Mouse (Mus musculus) limb, embryonic 10.5 days (tissue): ENCODE results near the gene Syt1. TPM values are rescaled to one million over a fixed set of nuclear protein-coding genes. Genes with fewer than 3 reads are reported as not detected.

Experiments
- DNase-seq: peaks from one replicate; pipeline ENCODE4 v3.0.0-alpha.2; 2017; ENCODE audit warnings: low spot score
- H3K27ac ChIP-seq: fragments of 300-500 bp; sonication (generic); 2 replicates; pipeline ENCODE4 v1.5.1; 2016; ENCODE audit warnings: mild to moderate bottlenecking
- H3K27me3 ChIP-seq: fragments of 300-500 bp; sonication (generic); 2 replicates; pipeline ENCODE4 v1.6.1; 2016; ENCODE audit warnings: low read depth, mild to moderate bottlenecking; ENCODE audit not compliant: poor library complexity, severe bottlenecking
- H3K36me3 ChIP-seq: fragments of 300-500 bp; sonication (generic); 2 replicates; pipeline ENCODE4 v1.6.1; 2016; ENCODE audit warnings: mild to moderate bottlenecking, moderate library complexity
- H3K4me1 ChIP-seq: fragments of 300-500 bp; sonication (generic); 2 replicates; pipeline ENCODE4 v1.6.1; 2016
- H3K4me3 ChIP-seq: fragments of 300-500 bp; sonication (generic); 2 replicates; pipeline ENCODE4 v1.5.1; 2016; ENCODE audit warnings: mild to moderate bottlenecking, moderate library complexity
- H3K9me3 ChIP-seq: fragments of 300-500 bp; sonication (generic); replicated peaks from 2 replicates; pipeline ENCODE4 v1.6.1; 2016; ENCODE audit warnings: mild to moderate bottlenecking
- WGBS: fragments of 180-500 bp; shearing (Covaris S2); methylation state at CpG from one replicate; pipeline ENCODE4 v1.1.7; 2016; 5-methylcytosine and 5-hydroxymethylcytosine counted together
- polyA plus RNA-seq: library from polyadenylated mRNA; unstranded; fragments of >200 nt; fragmentation: Nextera tagmentation; extraction: Ambion mirVana; gene quantifications from 2 replicates; pipeline ENCODE4 v1.2.1, GENCODE M21; 2016

Syt1 gene
- polyA plus RNA-seq, 1 experiment from 2014 or later: 0.13 TPM

DNA sequence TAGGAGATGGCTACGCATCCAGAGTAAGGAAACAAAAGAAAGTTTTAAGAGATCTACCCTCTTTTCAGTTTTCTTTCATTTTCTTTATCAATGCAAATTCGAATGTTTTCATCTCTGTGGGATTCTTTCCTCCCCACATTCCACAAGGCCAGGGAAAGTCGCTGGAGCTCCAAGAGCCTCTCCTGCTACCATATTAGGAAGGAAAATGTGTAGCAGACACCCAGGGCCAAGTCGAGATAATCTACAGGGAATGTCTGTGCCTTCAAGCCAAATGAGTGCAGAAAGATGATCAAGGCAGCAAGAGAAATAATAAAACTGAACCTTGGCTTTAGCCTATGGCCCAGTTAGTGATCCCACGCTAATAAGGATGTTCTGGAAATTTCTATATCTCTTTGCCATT lies 474.9 kb downstream of the Syt1 start:
- 60% methylated on average over 5 of the region's 5 CpGs for WGBS
- H3K27ac ChIP-seq: no peak overlapping the region

DNA sequence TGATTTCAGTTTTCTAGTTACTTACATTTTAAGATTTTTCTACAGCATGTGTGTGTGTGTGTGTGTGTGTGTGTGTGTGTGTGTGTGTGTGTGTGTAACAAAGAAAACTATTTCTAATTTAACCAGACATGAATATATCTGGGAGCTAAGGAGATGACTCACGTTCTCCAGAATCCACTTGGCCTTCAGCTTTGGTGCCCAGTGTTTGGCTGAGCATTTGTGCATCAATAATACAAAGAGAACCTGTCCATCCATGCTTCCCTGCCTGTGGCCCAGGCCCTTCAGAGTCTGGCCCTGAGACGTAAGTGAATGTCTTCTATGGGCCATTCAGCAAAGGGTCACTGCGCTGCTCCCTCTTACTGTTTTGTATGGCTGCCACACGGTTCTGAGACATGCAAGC lies 476.7 kb downstream of the Syt1 start:
- H3K27ac ChIP-seq: no peak overlapping the region
- no peak for DNase-seq
- H3K27me3 ChIP-seq: no peaks in the 10 kb centered on the region
- H3K4me3 ChIP-seq: no peak overlapping the region
- H3K36me3 ChIP-seq: no peaks in the 10 kb centered on the region
- no peaks in the 10 kb centered on the region for H3K9me3 ChIP-seq
- WGBS: 92% methylated on average over 4 of the region's 4 CpGs
- no peaks in the 10 kb centered on the region for H3K4me1 ChIP-seq

More for the DNA sequence above, 474.9 kb downstream of the Syt1 start:
- Histone ChIP-seq H3K36me3 (no peaks in the 10 kb centered on the region), H3K4me1 (no peaks in the 10 kb centered on the region), H3K4me3 (no peak overlapping the region), H3K27me3 (no peaks in the 10 kb centered on the region), H3K9me3 (no peaks in the 10 kb centered on the region)
- no peak for DNase-seq

DNA sequence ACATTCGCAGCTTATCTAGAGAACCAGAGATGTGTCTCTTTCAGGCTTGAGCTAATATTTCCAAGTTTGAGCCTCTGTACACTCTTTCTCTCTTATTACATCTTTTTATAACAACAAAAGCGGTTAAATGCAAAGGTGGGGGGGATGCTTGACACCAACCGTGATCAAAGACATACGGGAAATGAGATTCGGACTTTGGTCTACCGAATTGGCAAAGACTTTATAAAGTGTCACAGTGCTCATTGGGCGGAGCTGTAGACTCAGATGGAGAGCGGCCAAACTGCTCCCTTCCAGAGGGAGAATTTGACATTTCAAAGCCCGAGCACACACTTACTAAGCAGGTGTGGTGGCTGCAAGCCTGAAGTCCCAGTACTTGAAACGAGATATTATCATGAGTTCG lies 477.9 kb downstream of the Syt1 start:
- Histone ChIP-seq H3K4me1 (no peaks in the 10 kb centered on the region), H3K9me3 (no peaks in the 10 kb centered on the region), H3K27me3 (no peaks in the 10 kb centered on the region), H3K36me3 (no peaks in the 10 kb centered on the region), H3K27ac (no peak overlapping the region), H3K4me3 (no peak overlapping the region)
- 93% methylated on average over 11 of the region's 11 CpGs for WGBS
- DNase-seq: no peak

DNA sequence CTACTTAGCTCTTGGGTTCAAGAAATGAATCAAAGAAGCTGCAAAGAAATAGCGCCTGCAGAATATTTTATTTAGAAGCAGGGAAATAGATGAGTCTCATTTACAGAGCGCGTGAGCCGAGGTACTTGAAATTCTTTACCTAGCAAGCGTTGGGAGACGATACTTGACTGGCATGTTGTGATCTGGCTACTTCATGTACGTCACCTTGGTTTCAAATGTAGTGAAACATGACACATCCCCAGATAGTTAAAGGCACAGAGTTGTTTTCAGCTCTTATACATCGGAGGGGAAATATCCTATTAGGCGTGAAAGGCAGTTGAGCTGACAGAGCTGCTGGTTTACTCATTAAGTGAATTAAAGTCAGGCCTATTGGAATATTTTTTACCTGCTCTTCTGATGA lies 478.5 kb downstream of the Syt1 start:
- 84% methylated on average over 9 of the region's 9 CpGs for WGBS

DNA sequence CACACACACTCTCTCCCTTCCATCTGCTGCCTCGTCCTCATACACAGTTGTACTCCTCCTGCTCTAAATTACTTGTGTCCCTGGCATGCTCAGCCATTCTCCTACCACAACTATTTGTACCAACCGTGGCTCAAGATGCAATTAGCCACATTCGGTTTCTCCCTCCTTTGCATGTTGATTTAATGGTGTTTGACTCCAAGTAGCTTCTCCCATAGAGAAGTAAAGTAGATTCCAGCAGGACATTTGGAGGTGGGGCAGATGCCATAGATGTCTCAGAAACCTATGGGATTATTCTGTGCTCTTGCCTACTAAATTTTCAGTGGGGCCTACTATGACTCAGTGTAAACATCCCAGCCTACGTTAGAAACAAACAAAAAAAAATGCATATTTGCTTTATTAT lies 479.1 kb downstream of the Syt1 start:
- Histone ChIP-seq H3K4me1 (no peaks in the 10 kb centered on the region), H3K27me3 (no peaks in the 10 kb centered on the region), H3K36me3 (no peaks in the 10 kb centered on the region), H3K9me3 (no peaks in the 10 kb centered on the region), H3K4me3 (no peak overlapping the region), H3K27ac (no peak overlapping the region)
- DNase-seq: no peak
- 70% methylated on average over 4 of the region's 4 CpGs for WGBS

More for the DNA sequence above, 478.5 kb downstream of the Syt1 start:
- H3K36me3 ChIP-seq: no peaks in the 10 kb centered on the region
- H3K4me3 ChIP-seq: no peak overlapping the region
- H3K4me1 ChIP-seq: no peaks in the 10 kb centered on the region
- H3K27me3 ChIP-seq: no peaks in the 10 kb centered on the region
- H3K27ac ChIP-seq: no peak overlapping the region
- no peak for DNase-seq
- no peaks in the 10 kb centered on the region for H3K9me3 ChIP-seq

DNA sequence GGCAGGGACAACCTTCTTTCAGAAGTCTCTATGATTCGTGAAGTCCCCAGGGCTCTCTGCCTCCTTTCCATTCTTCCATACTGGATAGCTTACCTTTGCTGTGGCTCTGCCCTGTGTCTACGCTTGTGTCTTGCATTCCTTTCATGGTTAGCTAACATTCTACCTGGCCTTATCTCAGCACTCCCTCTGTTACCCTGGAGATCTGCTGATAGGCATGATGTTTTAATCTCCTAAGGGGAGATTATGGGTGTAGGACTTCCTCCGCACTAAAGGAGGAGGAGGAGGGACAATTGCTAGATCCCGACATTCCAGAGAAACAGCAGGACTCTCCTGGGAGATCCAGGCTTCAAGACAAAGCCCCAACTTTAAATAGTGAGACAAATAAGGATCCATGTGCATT lies 479.7 kb downstream of the Syt1 start:
- H3K4me3 ChIP-seq: no peak overlapping the region
- no peak overlapping the region for H3K27ac ChIP-seq
- H3K27me3 ChIP-seq: no peaks in the 10 kb centered on the region
- DNase-seq: no peak
- 67% methylated on average over 4 of the region's 4 CpGs for WGBS
- no peaks in the 10 kb centered on the region for H3K36me3 ChIP-seq
- H3K4me1 ChIP-seq: no peaks in the 10 kb centered on the region
- no peaks in the 10 kb centered on the region for H3K9me3 ChIP-seq

DNA sequence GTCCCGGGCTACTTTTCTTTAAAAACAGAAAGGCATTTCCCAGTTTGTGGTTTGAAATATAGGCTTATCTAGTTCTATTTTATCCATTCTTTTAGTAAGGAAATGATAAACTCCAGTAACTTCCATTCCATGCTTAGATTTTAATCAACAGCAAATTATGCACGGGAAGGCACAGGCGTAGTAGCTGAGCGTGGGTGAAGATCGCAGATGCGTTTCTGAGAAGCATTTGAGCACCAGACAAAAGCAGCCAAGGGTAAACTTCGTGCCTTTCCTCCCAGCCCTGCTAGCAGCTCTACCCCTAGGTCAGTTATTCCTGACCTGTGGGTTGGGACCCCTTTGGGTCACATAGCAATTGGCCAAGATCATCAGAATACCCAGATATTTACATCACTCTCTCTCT lies 482.4 kb downstream of the Syt1 start:
- no peak for DNase-seq
- Histone ChIP-seq H3K9me3 (no peaks in the 10 kb centered on the region), H3K27ac (no peak overlapping the region), H3K4me1 (no peaks in the 10 kb centered on the region), H3K36me3 (no peaks in the 10 kb centered on the region), H3K4me3 (no peak overlapping the region), H3K27me3 (no peaks in the 10 kb centered on the region)
- WGBS: 90% methylated on average over 7 of the region's 7 CpGs

DNA sequence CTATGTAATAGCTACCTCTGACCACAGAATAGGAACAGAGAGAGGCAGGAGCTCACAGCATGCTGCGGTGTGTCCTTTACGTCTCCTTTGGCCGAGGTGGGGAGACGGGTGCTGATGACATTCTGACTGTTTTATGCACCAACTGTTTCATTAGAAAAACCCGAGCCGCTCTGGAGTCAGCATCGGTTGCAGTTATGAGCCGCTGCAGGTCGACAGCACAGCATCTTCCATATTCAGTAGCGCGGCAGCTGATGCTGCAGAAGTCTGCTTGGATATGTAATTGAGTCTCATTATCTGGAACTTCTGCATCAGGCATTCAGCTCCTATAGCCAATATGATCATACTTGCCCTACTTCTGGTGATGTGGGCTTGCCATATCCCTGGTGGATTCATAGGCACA lies 485.3 kb downstream of the Syt1 start:
- H3K9me3 ChIP-seq: no peaks in the 10 kb centered on the region
- no peaks in the 10 kb centered on the region for H3K4me1 ChIP-seq
- no peaks in the 10 kb centered on the region for H3K36me3 ChIP-seq
- no peak for DNase-seq
- H3K27me3 ChIP-seq: no peaks in the 10 kb centered on the region
- no peak overlapping the region for H3K4me3 ChIP-seq
- H3K27ac ChIP-seq: no peak overlapping the region
- 96% methylated on average over 11 of the region's 11 CpGs for WGBS

DNA sequence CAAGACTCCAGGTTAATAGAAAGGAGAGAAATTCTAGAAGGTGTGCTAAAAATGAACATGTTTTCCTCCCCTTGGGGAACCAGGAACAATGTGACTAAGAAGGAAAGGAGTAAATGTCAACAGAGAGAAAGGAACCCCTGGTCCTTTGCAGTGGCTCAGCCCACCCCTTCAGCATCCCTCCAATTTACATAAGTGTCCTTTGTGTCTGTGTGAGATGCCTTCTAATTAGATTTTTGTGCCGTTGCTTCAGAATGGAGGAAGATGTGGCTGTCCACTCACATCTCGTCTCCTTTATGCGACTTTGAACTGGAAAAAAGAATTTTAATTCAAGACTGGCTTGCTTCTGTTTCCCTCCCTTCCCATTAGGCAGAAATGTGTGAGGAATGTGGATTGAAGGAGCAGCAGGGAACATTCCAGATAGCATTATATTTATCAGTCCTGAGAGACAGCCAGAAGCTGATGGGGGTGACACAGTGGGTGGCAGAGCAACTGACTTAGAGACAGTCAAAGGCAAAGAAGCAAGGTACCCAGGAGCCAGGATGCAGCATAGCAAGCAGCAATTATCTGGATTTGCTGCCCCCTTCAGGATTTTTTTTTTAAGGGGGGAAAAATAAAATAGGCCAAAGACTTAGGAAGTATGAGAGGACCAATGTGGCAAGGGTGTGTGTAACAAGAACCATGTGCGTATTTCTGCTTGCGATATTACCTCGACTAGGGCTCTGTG lies 486.3 kb downstream of the Syt1 start:
- Histone ChIP-seq H3K4me3 (no peak overlapping the region), H3K27ac (no peak overlapping the region), H3K4me1 (no peaks in the 10 kb centered on the region), H3K36me3 (no peaks in the 10 kb centered on the region), H3K27me3 (no peaks in the 10 kb centered on the region), H3K9me3 (no peaks in the 10 kb centered on the region)
- no peak for DNase-seq
- 69% methylated on average over 6 of the region's 6 CpGs for WGBS

DNA sequence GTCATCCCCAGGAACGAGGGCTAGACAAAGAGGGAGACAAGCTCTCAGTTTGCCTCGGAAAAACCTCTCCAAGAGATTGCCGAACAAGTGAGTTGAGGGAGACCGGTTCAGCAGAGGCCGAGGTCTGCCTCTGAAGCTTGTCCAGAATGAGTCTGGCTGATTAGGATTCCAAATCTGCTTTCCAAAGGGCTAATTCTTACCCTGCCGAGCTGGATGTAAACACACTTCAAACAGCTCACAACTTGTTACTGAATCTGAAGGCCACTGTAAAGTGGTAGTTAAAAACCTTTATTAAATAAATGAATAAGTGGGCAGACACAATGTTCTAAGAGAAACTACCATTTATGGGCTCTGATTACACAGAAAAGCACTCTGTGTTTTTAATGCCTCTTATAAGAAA lies 491.6 kb downstream of the Syt1 start:
- Histone ChIP-seq H3K27me3 (no peaks in the 10 kb centered on the region), H3K4me1 (peaks cover 6% of the 10 kb centered on the region; the same call in 1 of the 2 replicates), H3K9me3 (no peaks in the 10 kb centered on the region), H3K4me3 (no peak overlapping the region), H3K36me3 (no peaks in the 10 kb centered on the region), H3K27ac (no peak overlapping the region)
- DNase-seq: no peak
- WGBS: 53% methylated on average over 6 of the region's 6 CpGs

DNA sequence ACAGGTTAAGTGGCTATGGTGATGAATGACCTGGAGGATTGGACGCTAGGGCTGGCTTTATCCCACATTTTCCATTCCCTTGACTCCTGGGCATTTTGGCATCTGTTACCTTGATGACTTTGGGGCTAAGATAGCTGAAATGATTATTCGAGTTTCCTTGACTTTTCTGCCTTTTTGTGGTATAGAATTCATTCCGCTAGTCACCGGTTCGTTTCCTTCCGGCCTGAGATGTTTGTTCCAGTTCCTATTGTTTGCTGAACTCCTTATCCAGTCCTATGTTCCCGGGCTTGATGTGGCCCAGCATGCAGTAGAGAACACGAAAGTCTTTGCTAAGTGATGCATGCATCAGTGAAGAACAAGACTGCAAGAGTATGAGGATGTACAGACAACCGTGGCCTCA lies 493.7 kb downstream of the Syt1 start:
- Histone ChIP-seq H3K4me3 (no peak overlapping the region), H3K9me3 (no peaks in the 10 kb centered on the region), H3K4me1 (peaks cover 6% of the 10 kb centered on the region; the same call in 1 of the 2 replicates), H3K27ac (no peak overlapping the region), H3K27me3 (no peaks in the 10 kb centered on the region), H3K36me3 (no peaks in the 10 kb centered on the region)
- DNase-seq: no peak
- WGBS: 92% methylated on average over 9 of the region's 9 CpGs

DNA sequence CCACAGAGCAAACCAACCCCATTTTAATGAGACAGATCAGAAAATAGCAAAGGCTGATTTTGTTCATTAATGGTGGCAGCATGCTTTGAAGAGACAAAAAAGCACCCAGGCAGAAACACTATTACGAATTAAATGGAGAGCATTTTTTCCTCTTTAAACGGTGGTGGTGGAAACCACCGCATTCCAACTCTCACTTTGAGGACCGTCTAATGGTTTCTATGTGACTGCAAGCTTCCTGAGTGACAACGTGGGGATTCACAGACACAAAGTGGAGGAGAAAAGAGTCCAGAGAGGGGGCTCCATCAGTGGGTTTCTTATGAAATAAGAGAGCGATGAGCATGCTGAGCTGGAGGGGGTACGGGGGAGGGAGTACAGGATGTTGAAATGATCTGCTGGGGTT lies 496.1 kb downstream of the Syt1 start:
- DNase-seq: no peak
- 80% methylated on average over 7 of the region's 7 CpGs for WGBS
- no peaks in the 10 kb centered on the region for H3K27me3 ChIP-seq
- H3K36me3 ChIP-seq: no peaks in the 10 kb centered on the region
- H3K9me3 ChIP-seq: no peaks in the 10 kb centered on the region
- no peak overlapping the region for H3K27ac ChIP-seq
- peaks cover 6% of the 10 kb centered on the region; the same call in 1 of the 2 replicates for H3K4me1 ChIP-seq
- H3K4me3 ChIP-seq: no peak overlapping the region

DNA sequence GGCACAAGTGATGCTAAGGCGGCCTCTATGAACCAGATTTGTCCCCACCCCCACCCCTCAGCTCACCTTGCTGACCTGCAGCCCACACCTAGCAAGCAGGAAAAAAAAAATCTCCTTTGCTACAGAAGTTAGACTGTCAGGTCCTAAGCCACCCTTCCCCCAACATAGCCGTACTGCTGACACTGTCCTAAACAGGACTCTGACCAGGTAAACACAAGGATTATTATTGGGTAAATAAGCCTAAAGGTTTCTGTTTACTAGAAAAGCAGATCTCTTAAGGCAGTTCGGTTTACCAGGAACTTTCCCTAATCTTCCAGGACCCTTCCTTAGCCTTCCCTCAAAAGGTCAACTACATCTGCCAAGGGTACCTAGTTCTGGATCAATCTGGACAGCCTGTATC lies 501.2 kb downstream of the Syt1 start:
- H3K27me3 ChIP-seq: no peaks in the 10 kb centered on the region
- peaks cover under 1% of the 10 kb centered on the region; the same call in 1 of the 2 replicates for H3K4me1 ChIP-seq
- no peak for DNase-seq
- H3K4me3 ChIP-seq: no peak overlapping the region
- H3K36me3 ChIP-seq: no peaks in the 10 kb centered on the region
- H3K9me3 ChIP-seq: no peaks in the 10 kb centered on the region
- H3K27ac ChIP-seq: no peak overlapping the region
- 81% methylated on average over 3 of the region's 3 CpGs for WGBS

DNA sequence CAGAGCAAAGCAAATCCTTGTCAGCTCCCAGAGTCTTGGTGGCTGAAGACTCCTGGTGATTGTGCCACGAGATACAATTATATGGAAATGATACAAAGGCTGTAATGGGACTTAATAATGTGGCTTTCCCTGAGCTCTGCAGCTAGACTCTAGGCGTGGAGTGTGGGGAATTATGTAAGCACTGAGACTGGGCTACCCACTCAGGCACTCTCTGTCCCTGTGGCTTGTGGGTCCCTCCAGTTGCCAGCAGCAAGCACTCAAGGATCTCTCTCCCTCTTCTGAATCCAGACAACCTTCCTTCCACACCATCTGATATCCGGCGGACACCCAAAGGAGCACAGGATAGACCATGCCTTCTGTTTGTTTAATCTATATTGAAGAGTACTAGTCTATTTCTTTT lies 503.9 kb downstream of the Syt1 start:
- Histone ChIP-seq H3K9me3 (no peaks in the 10 kb centered on the region), H3K27ac (no peak overlapping the region), H3K27me3 (no peaks in the 10 kb centered on the region), H3K4me3 (no peak overlapping the region), H3K36me3 (no peaks in the 10 kb centered on the region), H3K4me1 (no peaks in the 10 kb centered on the region)
- WGBS: 89% methylated on average over 4 of the region's 4 CpGs
- no peak for DNase-seq
